Mouse (Mus musculus) stomach, embryonic 16.5 days (tissue): ENCODE measurements around the gene Lrrtm3. TPM values are rescaled to one million over a fixed set of nuclear protein-coding genes. Genes with fewer than 3 reads are reported as not detected.

Experiments used
- ATAC-seq: fragments of 200-750 bp; cut with Nextera tagmentation; 2 replicates; pipeline ENCODE4 v1.8.0; 2017; ENCODE audit warnings: moderate number of reproducible peaks, moderate TSS enrichment; ENCODE audit not compliant: insufficient read depth, low FRiP score
- H3K27ac ChIP-seq: fragments of 300-500 bp; sonication (generic); 2 replicates; pipeline ENCODE4 v1.5.1; 2014; ENCODE audit warnings: low read length
- H3K27me3 ChIP-seq: fragments of 300-500 bp; sonication (generic); 2 replicates; pipeline ENCODE4 v1.6.1; 2014; ENCODE audit warnings: low read length, control low read depth, mixed read lengths; ENCODE audit not compliant: control insufficient read depth, insufficient read depth
- H3K36me3 ChIP-seq: fragments of 300-500 bp; sonication (generic); 2 replicates; pipeline ENCODE4 v1.6.1; 2014; ENCODE audit warnings: low read length; ENCODE audit not compliant: control insufficient read depth, insufficient read depth
- H3K4me1 ChIP-seq: fragments of 300-500 bp; sonication (generic); 2 replicates; pipeline ENCODE4 v1.6.1; 2014; ENCODE audit warnings: low read length, control low read depth, mixed read lengths; ENCODE audit not compliant: control insufficient read depth, insufficient read depth
- H3K4me2 ChIP-seq: fragments of 300-500 bp; sonication (generic); 2 replicates; pipeline ENCODE4 v1.6.1; 2014; ENCODE audit warnings: low read depth, low read length, mixed read lengths
- H3K4me3 ChIP-seq: fragments of 300-500 bp; sonication (generic); replicated peaks from 2 replicates; pipeline ENCODE4 v1.5.1; 2014; ENCODE audit warnings: mild to moderate bottlenecking, low read length
- H3K9ac ChIP-seq: fragments of 300-500 bp; sonication (generic); 2 replicates; pipeline ENCODE4 v1.6.1; 2014; ENCODE audit warnings: low read length
- H3K9me3 ChIP-seq: fragments of 300-500 bp; sonication (generic); replicated peaks from 2 replicates; pipeline ENCODE4 v1.6.1; 2016; ENCODE audit warnings: low read length, control low read depth; ENCODE audit not compliant: control insufficient read depth
- WGBS: fragments of 180-500 bp; shearing (Covaris S2); extraction: QIAGEN DNeasy Blood & Tissue Kit; methylation state at CpG from one replicate; pipeline ENCODE4 v1.1.7; 2014; 5-methylcytosine and 5-hydroxymethylcytosine counted together
- polyA plus RNA-seq: library from polyadenylated mRNA; unstranded; fragments of >200 nt; fragmentation: Nextera tagmentation; extraction: Ambion mirVana; gene quantifications from 2 replicates; pipeline ENCODE4 v1.2.1, GENCODE M21; 2015

Gene Lrrtm3
- polyA plus RNA-seq, 1 experiment from 2014 or later: 4.0 TPM

- Histone ChIP-seq H3K9ac (no peak overlapping the region), H3K36me3 (no peaks in the 10 kb centered on the region), H3K4me2 (no peak overlapping the region), H3K4me1 (peaks cover 3% of the 10 kb centered on the region), H3K27me3 (no peaks in the 10 kb centered on the region), H3K9me3 (no peaks in the 10 kb centered on the region), H3K4me3 (no peak overlapping the region), H3K27ac (no peak overlapping the region)
- 18% methylated on average over 6 of the region's 7 CpGs for WGBS
- ATAC-seq: peak; percentile 13; the same call in 1 of the 2 replicates
Observed at GRCm38 (mm10) chr10:63954308-63954930, 135.7 kb downstream of the Lrrtm3 start.

GRCm38 (mm10) chr10:63951481-63951880, 138.6 kb downstream of the Lrrtm3 start:
- Histone ChIP-seq H3K4me1 (peaks cover 3% of the 10 kb centered on the region), H3K27ac (no peak overlapping the region), H3K36me3 (no peaks in the 10 kb centered on the region), H3K9ac (no peak overlapping the region), H3K4me3 (no peak overlapping the region), H3K9me3 (no peaks in the 10 kb centered on the region), H3K27me3 (no peaks in the 10 kb centered on the region), H3K4me2 (no peak overlapping the region)
- 69% methylated on average over 1 of the region's 1 CpGs for WGBS
- ATAC-seq: no peak

GRCm38 (mm10) chr10:63950867-63951266, 139.2 kb downstream of the Lrrtm3 start:
- ATAC-seq: peak; percentile 62; the same call in 1 of the 2 replicates
- H3K4me2 ChIP-seq: no peak overlapping the region
- no peak overlapping the region for H3K9ac ChIP-seq
- H3K9me3 ChIP-seq: no peaks in the 10 kb centered on the region
- H3K27me3 ChIP-seq: no peaks in the 10 kb centered on the region
- peaks cover 3% of the 10 kb centered on the region for H3K4me1 ChIP-seq
- no peak overlapping the region for H3K4me3 ChIP-seq
- H3K27ac ChIP-seq: no peak overlapping the region
- no peaks in the 10 kb centered on the region for H3K36me3 ChIP-seq
- WGBS: 41% methylated on average over 8 of the region's 8 CpGs

- H3K4me1 ChIP-seq: no peaks in the 10 kb centered on the region; the same call in 1 of the 2 replicates
Observed at GRCm38 (mm10) chr10:63947266-63947665, 142.8 kb downstream of the Lrrtm3 start.

GRCm38 (mm10) chr10:63945534-63945933, 144.5 kb downstream of the Lrrtm3 start:
- H3K4me3 ChIP-seq: no peak overlapping the region

More at GRCm38 (mm10) chr10:63947266-63947665, 142.8 kb downstream of the Lrrtm3 start:
- Histone ChIP-seq H3K27me3 (no peaks in the 10 kb centered on the region), H3K4me2 (no peak overlapping the region), H3K9me3 (no peaks in the 10 kb centered on the region), H3K36me3 (no peaks in the 10 kb centered on the region), H3K4me3 (no peak overlapping the region), H3K9ac (no peak overlapping the region), H3K27ac (no peak overlapping the region)
- 86% methylated on average over 4 of the region's 4 CpGs for WGBS
- ATAC-seq: no peak

GRCm38 (mm10) chr10:63933946-63934345, 156.1 kb downstream of the Lrrtm3 start:
- Histone ChIP-seq H3K4me1 (no peaks in the 10 kb centered on the region), H3K9ac (no peak overlapping the region), H3K9me3 (no peaks in the 10 kb centered on the region), H3K4me2 (no peak overlapping the region), H3K27me3 (no peaks in the 10 kb centered on the region), H3K4me3 (no peak overlapping the region), H3K36me3 (no peaks in the 10 kb centered on the region), H3K27ac (no peak overlapping the region)
- ATAC-seq: no peak
- 65% methylated on average over 5 of the region's 5 CpGs for WGBS

More at GRCm38 (mm10) chr10:63945534-63945933, 144.5 kb downstream of the Lrrtm3 start:
- WGBS: 47% methylated on average over 3 of the region's 3 CpGs
- H3K27me3 ChIP-seq: no peaks in the 10 kb centered on the region
- H3K36me3 ChIP-seq: no peaks in the 10 kb centered on the region
- no peak overlapping the region for H3K27ac ChIP-seq
- no peak overlapping the region for H3K4me2 ChIP-seq
- H3K4me1 ChIP-seq: no peaks in the 10 kb centered on the region
- no peak for ATAC-seq
- H3K9me3 ChIP-seq: no peaks in the 10 kb centered on the region
- no peak overlapping the region for H3K9ac ChIP-seq

- Histone ChIP-seq H3K9me3 (no peaks in the 10 kb centered on the region), H3K9ac (no peak within 1 kb of the TSS), H3K27ac (no peak within 1 kb of the TSS), H3K4me1 (no peaks in the 10 kb centered on the region), H3K36me3 (no peaks in the 10 kb centered on the region), H3K27me3 (no peaks in the 10 kb centered on the region), H3K4me3 (no peak within 1 kb of the TSS), H3K4me2 (no peak within 1 kb of the TSS)
- ATAC-seq: no peak
Observed at GRCm38 (mm10) chr10:63927334-63927733, 162.7 kb downstream of the Lrrtm3 start, which contains the start of gene Gm10118. Gene Gm10118 (minus strand): TSS chr10:63927434.

- no peaks in the 10 kb centered on the region for H3K9me3 ChIP-seq
- H3K9ac ChIP-seq: no peak overlapping the region
- H3K36me3 ChIP-seq: no peaks in the 10 kb centered on the region
- no peak for ATAC-seq
- no peak overlapping the region for H3K27ac ChIP-seq
- H3K4me2 ChIP-seq: no peak overlapping the region
- no peaks in the 10 kb centered on the region for H3K27me3 ChIP-seq
- H3K4me3 ChIP-seq: no peak overlapping the region
- no peaks in the 10 kb centered on the region for H3K4me1 ChIP-seq
Observed at GRCm38 (mm10) chr10:63908878-63909277, 181.2 kb downstream of the Lrrtm3 start.

GRCm38 (mm10) chr10:63899891-63900290, 190.2 kb downstream of the Lrrtm3 start:
- Histone ChIP-seq H3K9me3 (no peaks in the 10 kb centered on the region), H3K27ac (no peak overlapping the region), H3K9ac (no peak overlapping the region), H3K4me1 (no peaks in the 10 kb centered on the region), H3K27me3 (no peaks in the 10 kb centered on the region), H3K4me2 (no peak overlapping the region), H3K4me3 (no peak overlapping the region), H3K36me3 (no peaks in the 10 kb centered on the region)
- no peak for ATAC-seq
